Mouse (Mus musculus): ENCODE measurements around the gene Gpc3.

DNA sequence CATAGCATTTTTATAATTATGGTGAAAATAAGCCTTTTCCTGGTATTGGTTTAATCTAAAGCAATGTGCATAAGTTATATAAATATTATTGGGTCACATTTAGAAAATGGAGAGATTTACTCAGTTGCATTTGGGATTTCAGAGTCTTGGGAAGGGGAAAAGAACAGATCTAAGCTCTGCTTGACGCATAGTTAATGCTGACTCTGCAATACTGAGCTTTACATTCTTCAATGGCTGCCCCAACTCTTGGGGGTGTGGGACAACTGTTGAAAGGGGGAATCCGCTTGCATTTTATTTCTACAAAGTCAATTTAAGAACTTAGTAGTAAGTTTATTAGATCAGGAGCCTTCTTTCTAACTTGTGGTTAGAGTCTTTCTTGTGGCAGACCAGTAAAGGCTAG, 28.4 kb upstream of the Gpc3 start:
- TF ChIP-seq CTCF (IDR thresholded peaks at IDR 0.05) (no peak), POLR2A (IDR thresholded peaks at IDR 0.05; ENCODE audit: insufficient read depth, low read depth, low read length) (no peak), EP300 (IDR thresholded peaks at IDR 0.05; ENCODE audit: insufficient read depth, low read depth, low read length) (no peak)
